Mouse (Mus musculus) cerebellum, adult 8-10 months (tissue): ENCODE measurements around the gene Asic2.

ENCODE experiments used
- DNase-seq: peaks from one replicate; pipeline ENCODE4 v3.0.0; 2022

Asic2 gene

DNA sequence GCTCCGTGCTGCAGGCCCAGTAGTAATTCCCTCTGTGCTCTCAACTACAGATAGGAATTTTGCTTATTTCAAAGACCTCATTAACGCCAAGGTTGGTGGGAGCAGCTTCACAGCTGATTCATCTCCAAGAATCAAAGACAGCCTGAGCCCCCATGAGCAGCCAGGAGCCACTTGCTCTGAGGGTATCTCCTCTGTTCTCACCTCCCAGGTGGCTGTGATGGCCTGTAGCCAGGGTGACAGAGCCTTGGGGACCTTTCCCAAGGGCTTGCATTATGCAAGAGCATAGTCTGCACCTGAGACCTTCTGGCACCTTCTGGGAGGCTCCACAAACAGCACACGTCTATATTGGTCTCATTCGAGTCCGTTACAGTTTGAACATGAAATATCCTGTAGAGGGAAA lies 261.3 kb downstream of the Asic2 start:
- DNase-seq: no peak

DNA sequence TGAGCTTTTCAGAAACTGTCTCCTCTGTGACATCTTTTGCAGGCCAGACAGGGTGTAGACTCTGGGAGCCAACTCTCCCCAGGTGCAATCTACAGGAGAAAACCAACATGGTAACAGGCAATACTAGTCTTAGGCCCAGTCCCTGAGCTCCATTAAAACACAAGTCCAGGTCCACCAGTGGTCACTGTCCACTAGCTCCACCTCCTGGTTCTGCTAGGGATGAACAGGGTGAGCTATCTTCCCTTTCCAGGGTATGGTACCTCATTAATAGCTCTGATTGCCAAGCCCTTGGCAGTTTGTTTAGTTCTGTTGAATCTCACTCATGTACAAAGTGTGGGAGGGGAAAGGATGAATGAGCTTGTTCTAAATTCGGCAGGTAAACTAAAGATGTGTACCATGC lies 270.2 kb downstream of the Asic2 start:
- DNase-seq: no peak

GRCm38 (mm10) chr11:81695501-81695900 lies 272.8 kb downstream of the Asic2 start:
- DNase-seq: no peak

- no peak for DNase-seq
Observed at GRCm38 (mm10) chr11:81680511-81680910, 287.7 kb downstream of the Asic2 start.

DNA sequence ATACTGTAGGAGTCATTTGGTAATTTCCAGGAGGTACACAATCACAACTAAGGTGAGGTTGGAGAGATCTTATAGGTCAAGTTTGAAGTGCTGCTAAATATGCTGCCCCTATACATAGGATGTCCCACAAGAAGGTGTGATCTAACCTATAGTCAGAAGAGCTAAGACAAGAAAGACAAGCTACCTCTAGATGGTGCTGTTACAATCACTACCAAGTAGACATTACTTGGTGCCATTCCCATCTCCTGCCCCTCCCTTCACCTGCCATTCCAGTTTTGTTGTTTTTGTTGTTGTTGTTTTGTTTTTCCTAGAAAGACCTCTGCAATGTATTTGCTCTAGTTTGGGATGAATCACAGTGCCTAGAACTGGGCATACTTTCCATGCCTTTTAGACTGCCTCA lies 296.5 kb downstream of the Asic2 start:
- DNase-seq: no peak

DNA sequence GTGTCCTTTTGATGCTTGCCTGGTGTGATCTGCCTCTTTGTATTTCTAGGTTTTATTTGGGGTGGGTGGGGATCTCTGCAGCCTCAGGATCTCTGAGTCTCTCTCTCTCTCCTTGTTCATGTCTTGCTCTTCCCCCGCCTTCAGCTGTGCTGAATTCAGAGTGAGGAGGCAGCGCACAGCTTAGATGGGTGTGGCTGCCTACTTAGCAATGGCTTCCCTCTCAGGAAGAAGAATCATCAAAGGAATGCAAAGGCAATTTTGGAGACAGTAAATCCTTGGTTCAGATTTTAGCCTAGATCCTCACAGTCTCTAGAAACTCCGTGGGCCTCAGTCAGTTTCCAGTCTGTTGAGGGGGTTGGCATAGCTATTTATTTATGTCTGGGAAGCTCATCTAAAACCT lies 297.8 kb downstream of the Asic2 start:
- no peak for DNase-seq

DNA sequence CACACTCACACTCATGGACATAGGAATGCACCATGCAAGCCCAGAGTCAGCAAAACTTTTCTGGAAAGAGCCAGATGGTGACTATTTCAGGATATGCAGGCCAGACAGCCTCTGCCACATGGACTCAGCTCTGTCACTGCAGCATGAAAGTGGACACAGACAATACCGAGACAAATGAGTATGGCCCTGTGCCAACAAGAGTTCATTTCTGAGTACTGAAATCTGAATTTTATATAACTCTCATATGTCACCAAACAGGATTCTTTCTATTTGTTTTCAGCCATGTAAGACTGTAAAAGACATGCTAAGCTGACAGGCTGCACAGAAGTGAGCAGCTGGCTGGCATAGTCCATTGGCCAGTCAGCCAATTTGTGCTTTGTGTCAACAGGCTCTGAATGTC lies 309.4 kb downstream of the Asic2 start:
- DNase-seq: no peak

GRCm38 (mm10) chr11:81657121-81657520 lies 311.1 kb downstream of the Asic2 start:
- DNase-seq: no peak

- no peak for DNase-seq
Observed at GRCm38 (mm10) chr11:81647828-81648227, 320.4 kb downstream of the Asic2 start.

- DNase-seq: no peak
Observed at GRCm38 (mm10) chr11:81645549-81645948, 322.7 kb downstream of the Asic2 start.

DNA sequence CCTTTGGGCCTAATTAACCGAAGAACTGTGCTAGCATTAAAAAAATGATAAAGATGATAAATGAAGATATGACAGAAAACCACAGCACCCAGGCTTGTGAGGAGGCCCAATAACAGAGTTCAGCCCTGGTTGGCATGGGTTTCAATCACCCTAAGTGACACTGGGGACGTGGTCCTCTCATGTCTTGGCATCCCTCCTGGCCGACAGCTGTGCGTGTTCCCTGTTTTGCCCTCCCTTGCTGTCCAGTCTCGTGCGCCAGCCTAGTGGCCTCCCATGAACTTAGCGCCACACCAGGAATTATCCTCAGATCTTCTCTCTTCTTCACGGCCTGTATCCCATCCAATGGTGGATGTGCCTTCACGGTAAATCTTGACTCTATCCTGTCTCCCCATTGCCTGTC lies 331.9 kb downstream of the Asic2 start:
- DNase-seq: no peak

DNA sequence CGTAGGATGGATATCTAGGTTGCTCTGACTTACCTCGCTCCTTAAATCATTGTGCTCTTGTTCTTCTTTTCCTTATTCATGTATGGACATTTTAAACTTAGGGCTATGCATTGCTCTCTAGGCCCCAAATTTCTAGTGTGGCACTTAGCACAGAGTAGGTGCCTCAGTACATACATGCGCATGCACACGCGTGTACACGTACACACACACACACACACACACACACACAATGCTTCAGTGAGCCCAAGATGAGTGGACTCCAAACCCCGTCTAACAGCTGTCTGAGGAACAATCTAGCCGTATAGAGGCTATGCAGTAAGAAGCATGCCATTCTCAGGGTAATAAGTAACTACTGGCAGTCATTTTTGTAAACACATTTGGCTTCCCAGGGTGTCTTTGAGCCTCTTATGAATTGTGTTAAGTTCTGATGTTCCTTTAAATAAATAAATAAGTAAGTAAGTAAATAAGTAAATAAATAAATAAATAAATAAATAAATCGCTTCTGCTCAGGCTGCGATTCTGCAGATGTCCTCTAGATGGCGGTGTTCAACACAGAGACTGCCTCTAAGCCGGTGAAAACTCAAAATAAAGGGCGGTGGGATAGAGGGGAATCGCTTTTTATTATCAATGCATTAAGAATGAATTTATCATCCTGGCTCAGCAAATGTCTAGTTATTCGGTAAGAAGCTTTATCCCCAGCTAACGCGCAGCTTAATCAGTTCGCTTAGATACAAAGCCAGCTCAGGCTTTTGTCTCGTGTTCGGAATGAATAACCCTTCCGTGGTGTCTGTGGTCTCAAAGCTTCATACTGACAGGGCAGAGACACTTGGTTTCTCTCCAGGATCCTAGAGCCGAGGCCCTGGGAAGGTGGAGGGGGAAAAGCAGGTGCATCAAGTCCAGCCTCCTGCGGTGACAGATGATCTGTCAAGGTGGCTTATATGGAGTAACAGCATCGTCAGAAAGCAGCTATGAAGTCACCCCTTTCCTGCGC lies 333.6 kb downstream of the Asic2 start:
- peak; percentile 49 for DNase-seq

- no peak for DNase-seq
Observed at GRCm38 (mm10) chr11:81625199-81625598, 343.1 kb downstream of the Asic2 start.

DNA sequence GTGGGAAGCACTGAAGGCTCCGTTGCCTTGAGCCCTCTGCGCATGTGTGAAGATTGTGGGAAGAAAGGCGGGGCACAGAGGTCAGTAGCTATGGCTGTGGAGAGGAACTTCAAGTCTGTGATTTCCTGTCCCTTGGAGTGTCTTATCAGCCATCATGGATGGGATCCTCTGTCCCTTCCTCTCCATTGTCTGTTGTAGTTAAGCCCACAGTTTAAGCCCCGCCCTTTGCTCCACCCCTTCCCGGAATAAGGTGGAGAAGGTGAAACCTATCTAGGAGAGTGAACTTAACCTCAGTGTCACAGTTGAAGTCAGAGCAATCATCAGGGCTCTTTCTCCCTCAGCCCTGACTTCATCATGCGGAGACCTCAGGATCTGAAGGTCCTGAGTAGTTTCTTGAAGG lies 347.7 kb downstream of the Asic2 start:
- DNase-seq: no peak

GRCm38 (mm10) chr11:81616437-81616836 lies 351.8 kb downstream of the Asic2 start:
- DNase-seq: no peak

DNA sequence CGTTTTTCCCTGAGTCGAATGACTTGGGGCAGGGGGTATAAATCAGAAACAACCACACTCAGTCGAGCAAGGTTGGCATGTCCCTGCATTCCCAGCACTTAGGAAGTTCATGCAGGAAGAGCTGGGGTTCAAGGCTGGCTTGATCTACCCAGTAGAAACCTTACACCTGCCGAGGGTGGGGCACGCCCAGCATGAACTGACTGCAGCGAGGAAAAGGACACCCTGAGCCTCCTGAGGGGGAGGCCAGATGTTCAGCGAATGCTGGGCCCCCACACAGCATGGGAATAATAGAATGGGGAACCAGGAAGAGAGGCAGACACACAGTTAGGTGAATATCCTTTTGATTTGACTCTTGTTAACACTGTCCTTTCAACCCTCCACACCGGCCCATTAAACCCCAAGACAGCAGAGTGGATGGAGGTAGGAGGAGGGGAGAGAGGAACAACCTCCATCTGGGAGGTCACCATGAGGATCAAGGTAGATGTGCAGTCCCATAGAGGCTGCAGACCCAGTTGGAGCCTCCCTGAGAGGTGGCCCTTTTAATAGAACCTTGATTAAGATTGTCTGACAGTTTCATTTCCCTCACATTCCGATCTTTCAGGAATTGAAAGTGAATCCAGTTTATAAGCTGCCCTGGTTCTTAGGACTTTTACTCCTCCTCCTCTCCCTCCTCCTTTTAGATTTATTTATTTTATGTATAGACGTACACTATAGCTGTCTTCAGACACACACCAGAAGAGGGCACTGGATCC lies 354.2 kb downstream of the Asic2 start:
- DNase-seq: no peak

DNA sequence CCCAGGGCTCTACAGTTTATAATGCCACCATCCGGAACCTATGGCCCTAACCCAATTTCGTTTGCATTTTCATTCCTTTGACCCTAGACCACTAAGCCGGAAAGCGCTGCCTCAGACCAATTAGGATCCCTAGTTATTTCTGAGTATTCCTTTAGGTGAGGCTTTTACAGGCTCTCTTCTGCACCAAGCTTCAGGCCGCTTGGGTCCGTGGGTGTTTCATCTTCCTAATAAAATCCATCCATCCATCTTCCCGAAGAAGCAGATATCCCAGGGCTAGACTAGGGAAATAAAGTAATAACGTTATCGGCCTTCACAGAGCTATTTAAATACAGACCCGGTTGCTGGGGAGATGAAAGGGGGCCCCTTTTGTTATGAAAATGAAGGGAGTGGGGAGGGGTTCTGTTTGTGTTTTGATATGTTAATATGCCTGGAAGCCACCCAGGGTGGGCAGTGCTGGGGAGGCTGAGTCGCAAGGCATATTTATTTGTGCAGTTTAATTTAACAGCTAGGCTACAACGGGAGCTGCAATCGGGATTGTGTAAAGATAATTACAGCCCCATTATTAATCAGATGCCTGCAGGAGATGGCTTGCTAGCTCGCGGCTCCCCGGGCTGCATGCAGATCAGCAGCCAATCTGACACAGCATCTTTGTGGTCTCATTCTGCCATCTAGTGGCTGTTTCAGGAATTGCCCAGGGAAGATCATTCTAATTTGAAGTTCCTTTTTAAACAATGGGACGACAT lies 355.3 kb downstream of the Asic2 start:
- DNase-seq: peak; percentile 88

DNA sequence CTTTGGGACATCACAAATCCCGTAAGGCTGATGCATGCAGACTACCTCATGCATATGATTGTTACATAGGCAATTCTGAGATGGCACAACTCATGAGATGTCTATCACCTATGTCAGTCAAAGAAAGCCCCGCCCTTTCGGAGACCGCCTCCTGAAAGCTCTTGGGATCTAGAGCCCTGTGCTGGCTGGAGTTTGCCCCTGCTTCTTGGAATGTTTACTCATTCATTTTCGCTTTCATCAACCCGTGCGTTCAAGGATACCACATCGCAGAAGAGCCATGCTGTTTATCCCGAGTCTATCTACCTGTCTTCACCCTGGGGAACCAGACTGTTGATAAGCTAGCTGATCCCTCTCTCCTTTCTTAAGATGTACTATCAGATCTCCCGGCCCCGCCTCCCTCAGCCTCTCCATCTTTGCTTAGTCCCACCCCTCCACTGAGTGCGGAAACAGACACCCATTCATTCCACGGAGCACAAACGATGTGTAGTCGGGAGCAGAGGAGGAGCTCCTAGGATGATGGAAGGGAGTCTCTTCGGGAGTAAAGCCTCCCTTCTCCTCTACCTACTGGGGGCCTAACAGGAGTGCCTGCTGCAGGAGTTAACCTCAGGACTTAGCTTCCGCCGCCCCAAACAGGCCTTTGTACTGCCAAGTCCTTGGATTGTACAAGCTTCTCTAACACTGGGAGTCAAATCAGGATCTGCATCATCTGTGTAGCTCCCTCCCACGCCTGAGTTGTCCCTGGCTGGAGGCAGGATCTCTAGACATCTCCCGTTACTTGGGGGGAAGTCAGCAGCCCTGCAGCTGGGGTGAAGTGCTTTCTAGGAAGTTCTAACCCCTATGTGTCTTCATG lies 356.1 kb downstream of the Asic2 start:
- DNase-seq: peak; percentile 29

DNA sequence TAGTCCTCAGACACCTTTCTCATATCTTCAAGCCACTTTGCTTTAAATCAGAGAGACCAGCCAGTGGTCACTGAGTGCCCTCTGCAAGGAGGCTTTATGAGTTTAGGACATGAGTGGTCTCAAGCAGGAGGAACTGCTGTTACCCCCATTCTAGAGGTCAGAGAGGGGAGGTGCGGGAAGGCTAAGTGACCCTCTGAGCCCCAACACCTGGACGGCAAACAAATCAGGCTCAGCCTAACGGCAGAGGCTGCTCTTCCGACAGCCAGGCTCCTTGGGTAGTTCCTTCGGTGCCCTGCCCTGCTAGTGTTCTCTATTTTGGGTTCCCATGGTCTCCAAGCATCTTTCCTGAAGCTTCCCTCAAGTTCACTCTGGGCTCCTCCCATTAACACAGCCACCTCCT lies 357.8 kb downstream of the Asic2 start:
- DNase-seq: no peak

- DNase-seq: no peak
Observed at GRCm38 (mm10) chr11:81602971-81603370, 365.3 kb downstream of the Asic2 start.

DNA sequence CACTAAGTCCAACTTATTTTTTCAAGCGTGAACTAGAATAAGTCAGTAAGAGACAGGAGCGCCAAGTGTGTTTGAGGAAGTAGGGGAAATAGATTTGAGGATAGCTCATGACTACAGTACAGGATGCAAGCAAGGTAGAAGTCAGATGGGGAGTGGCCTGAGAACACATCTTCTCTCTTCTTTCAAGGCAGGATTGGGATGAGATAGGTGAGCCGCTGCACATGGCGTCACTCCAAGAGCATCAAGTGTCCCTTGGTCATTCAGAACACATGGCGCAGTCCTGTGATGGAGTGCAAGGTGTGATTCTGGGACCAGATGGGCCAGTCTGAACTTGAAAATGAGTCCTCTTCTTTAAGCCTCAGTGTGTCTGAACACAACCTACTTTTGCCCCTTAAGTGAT lies 366.5 kb downstream of the Asic2 start:
- no peak for DNase-seq

- no peak for DNase-seq
Observed at GRCm38 (mm10) chr11:81597601-81598000, 370.7 kb downstream of the Asic2 start.
